Mouse (Mus musculus) heart, embryonic 16.5 days (tissue): ENCODE data around the gene Kat5. TPM values are rescaled to one million over a fixed set of nuclear protein-coding genes. Genes with fewer than 3 reads are reported as not detected.

ENCODE experiments used
- ATAC-seq: fragments of 200-750 bp; cut with Nextera tagmentation; replicated peaks from 2 replicates; pipeline ENCODE4 v1.8.0; 2017; ENCODE audit warnings: moderate number of reproducible peaks; ENCODE audit not compliant: insufficient read depth, low FRiP score; ENCODE audit errors: extremely low read depth
- H3K27ac ChIP-seq: fragments of 300-500 bp; sonication (generic); 2 replicates; pipeline ENCODE4 v1.5.1; 2014; ENCODE audit warnings: mild to moderate bottlenecking, low read length, control low read depth, moderate library complexity
- H3K27me3 ChIP-seq: fragments of 300-500 bp; sonication (generic); 2 replicates; pipeline ENCODE4 v1.6.1; 2014; ENCODE audit warnings: low read length, mixed read lengths; ENCODE audit not compliant: control insufficient read depth, insufficient read depth
- H3K36me3 ChIP-seq: fragments of 300-500 bp; sonication (generic); 2 replicates; pipeline ENCODE4 v1.6.1; 2014; ENCODE audit not compliant: control insufficient read depth, insufficient read depth
- H3K4me1 ChIP-seq: fragments of 300-500 bp; sonication (generic); 2 replicates; pipeline ENCODE4 v1.6.1; 2014; ENCODE audit warnings: low read length, mixed read lengths; ENCODE audit not compliant: control insufficient read depth, insufficient read depth
- H3K4me2 ChIP-seq: fragments of 300-500 bp; sonication (generic); 2 replicates; pipeline ENCODE4 v1.6.1; 2014; ENCODE audit warnings: low read depth, mild to moderate bottlenecking, control low read depth, low read length
- H3K4me3 ChIP-seq: fragments of 300-500 bp; sonication (generic); 2 replicates; pipeline ENCODE4 v1.5.1; 2014; ENCODE audit warnings: mild to moderate bottlenecking, control low read depth, low read length
- H3K9ac ChIP-seq: fragments of 300-500 bp; sonication (generic); 2 replicates; pipeline ENCODE4 v1.6.1; 2014; ENCODE audit warnings: low read length, control low read depth
- H3K9me3 ChIP-seq: fragments of 300-500 bp; sonication (generic); replicated peaks from 2 replicates; pipeline ENCODE4 v1.6.1; 2016; ENCODE audit warnings: low read length; ENCODE audit not compliant: control insufficient read depth
- WGBS: fragments of 180-500 bp; shearing (Covaris S2); extraction: QIAGEN DNeasy Blood & Tissue Kit; methylation state at CpG from one replicate; pipeline ENCODE4 v1.1.7; 2014; 5-methylcytosine and 5-hydroxymethylcytosine counted together
- polyA plus RNA-seq: library from polyadenylated mRNA; unstranded; fragments of >200 nt; fragmentation: Nextera tagmentation; extraction: Ambion mirVana; gene quantifications from 2 replicates; pipeline ENCODE4 v1.2.1, GENCODE M21; 2015

Kat5 gene
- polyA plus RNA-seq = 30.3 and 31.8 TPM in 2 replicates

- ATAC-seq = peak; percentile 90
- H3K9me3 ChIP-seq = no peaks in the 10 kb centered on the region
- H3K4me3 ChIP-seq = peak within 1 kb of the TSS; percentile 78
- H3K4me2 ChIP-seq = peak within 1 kb of the TSS; percentile 85
- no peaks in the 10 kb centered on the region for H3K27me3 ChIP-seq
- H3K36me3 ChIP-seq = peaks cover 39% of the 10 kb centered on the region
- WGBS = under 1% methylated on average over 55 of the region's 55 CpGs
- peaks cover 15% of the 10 kb centered on the region for H3K4me1 ChIP-seq
- peak within 1 kb of the TSS; percentile 96 for H3K27ac ChIP-seq
- H3K9ac ChIP-seq = peak within 1 kb of the TSS; percentile 87
Observed at GRCm38 (mm10) chr19:5609547-5610404, at the start of gene Kat5. Kat5 (minus strand) TSS chr19:5610237.

GRCm38 (mm10) chr19:5654720-5655298, 44.8 kb upstream of the Kat5 start:
- Histone ChIP-seq H3K9me3 (no peaks in the 10 kb centered on the region), H3K9ac (peak overlapping the region; percentile 38; the same call in 1 of the 2 replicates), H3K4me3 (peak overlapping the region; percentile 48), H3K27ac (no peak overlapping the region), H3K36me3 (peaks cover 11% of the 10 kb centered on the region), H3K27me3 (peaks cover 9% of the 10 kb centered on the region; the same call in 1 of the 2 replicates), H3K4me2 (peak overlapping the region; percentile 74), H3K4me1 (peaks cover 5% of the 10 kb centered on the region)
- no peak for ATAC-seq
- whole genome bisulfite sequencing = 34% methylated on average over 43 of the region's 43 CpGs

- WGBS = 30% methylated on average over 62 of the region's 62 CpGs
- Histone ChIP-seq H3K4me2 (peak overlapping the region; percentile 74), H3K36me3 (peaks cover 11% of the 10 kb centered on the region), H3K9ac (peak overlapping the region; percentile 50), H3K27ac (no peak overlapping the region), H3K27me3 (peaks cover 9% of the 10 kb centered on the region; the same call in 1 of the 2 replicates), H3K4me3 (peak overlapping the region; percentile 48), H3K9me3 (no peaks in the 10 kb centered on the region), H3K4me1 (peaks cover 10% of the 10 kb centered on the region)
- ATAC-seq = no peak
Observed at GRCm38 (mm10) chr19:5653969-5654719, 44.1 kb upstream of the Kat5 start.

- Histone ChIP-seq H3K4me2 (no peak overlapping the region), H3K36me3 (peaks cover 14% of the 10 kb centered on the region), H3K9me3 (no peaks in the 10 kb centered on the region), H3K4me1 (peaks cover 21% of the 10 kb centered on the region), H3K27ac (no peak overlapping the region), H3K9ac (no peak overlapping the region), H3K4me3 (no peak overlapping the region), H3K27me3 (peaks cover 9% of the 10 kb centered on the region; the same call in 1 of the 2 replicates)
- 85% methylated on average over 6 of the region's 6 CpGs for WGBS
- no peak for ATAC-seq
Observed at GRCm38 (mm10) chr19:5652570-5652969, 42.5 kb upstream of the Kat5 start.

GRCm38 (mm10) chr19:5651502-5652274, 41.7 kb upstream of the Kat5 start:
- Histone ChIP-seq H3K4me2 (no peak overlapping the region), H3K9me3 (no peaks in the 10 kb centered on the region), H3K36me3 (peaks cover 22% of the 10 kb centered on the region), H3K9ac (no peak overlapping the region), H3K27ac (no peak overlapping the region), H3K27me3 (peaks cover 9% of the 10 kb centered on the region; the same call in 1 of the 2 replicates), H3K4me1 (peaks cover 21% of the 10 kb centered on the region), H3K4me3 (no peak overlapping the region)
- ATAC-seq = no peak
- WGBS = 66% methylated on average over 13 of the region's 13 CpGs

- H3K9ac ChIP-seq = peak overlapping the region; percentile 61
- peak overlapping the region; percentile 85 for H3K27ac ChIP-seq
- peaks cover 21% of the 10 kb centered on the region for H3K4me1 ChIP-seq
- peaks cover 3% of the 10 kb centered on the region; the same call in 1 of the 2 replicates for H3K27me3 ChIP-seq
- no peaks in the 10 kb centered on the region for H3K9me3 ChIP-seq
- peaks cover 33% of the 10 kb centered on the region for H3K36me3 ChIP-seq
- peak overlapping the region; percentile 69 for H3K4me2 ChIP-seq
- peak overlapping the region; percentile 40 for H3K4me3 ChIP-seq
- ATAC-seq = peak; percentile 12
- WGBS = 54% methylated on average over 6 of the region's 6 CpGs
Observed at GRCm38 (mm10) chr19:5649298-5649741, 39.3 kb upstream of the Kat5 start.

GRCm38 (mm10) chr19:5648401-5649297, 38.6 kb upstream of the Kat5 start:
- peak; percentile 91 for ATAC-seq
- Histone ChIP-seq H3K36me3 (peaks cover 37% of the 10 kb centered on the region), H3K9ac (peak overlapping the region; percentile 61), H3K27me3 (no peaks in the 10 kb centered on the region), H3K4me1 (peaks cover 16% of the 10 kb centered on the region), H3K9me3 (no peaks in the 10 kb centered on the region), H3K27ac (peak overlapping the region; percentile 85), H3K4me2 (peak overlapping the region; percentile 69), H3K4me3 (peak overlapping the region; percentile 40)
- WGBS = 9% methylated on average over 26 of the region's 26 CpGs
